Mouse (Mus musculus) embryo, embryonic 9.5 days (tissue): ENCODE data around the gene Adamts12.
A peak's percentile ranks its signal among the peaks of the same experiment; 100 is the strongest.

Experiments
- DNase-seq: peaks from one replicate; pipeline ENCODE4 v3.0.0-alpha.2; 2017; ENCODE audit errors: extremely low spot score

The Adamts12 gene

DNA sequence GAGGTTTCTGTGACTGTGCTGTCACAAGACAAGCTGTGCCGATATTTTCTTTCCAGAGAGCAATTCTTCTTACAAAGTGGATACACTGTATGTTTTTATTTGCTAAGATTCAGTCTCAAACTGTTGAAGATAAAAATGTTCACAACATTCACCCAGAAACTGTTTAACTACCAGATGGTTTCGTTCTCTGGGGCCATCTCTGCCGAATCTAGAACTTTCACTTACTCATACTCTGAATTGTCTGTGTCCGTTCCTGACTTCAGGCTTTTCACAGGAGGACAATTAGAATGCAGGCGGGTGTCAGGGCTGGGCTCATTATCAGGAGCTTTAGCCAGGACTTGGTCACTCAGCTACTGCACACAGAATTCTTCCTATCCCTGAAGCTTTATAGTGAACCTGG is 227.7 kb downstream of the Adamts12 start:
- DNase-seq, result no peak

DNA sequence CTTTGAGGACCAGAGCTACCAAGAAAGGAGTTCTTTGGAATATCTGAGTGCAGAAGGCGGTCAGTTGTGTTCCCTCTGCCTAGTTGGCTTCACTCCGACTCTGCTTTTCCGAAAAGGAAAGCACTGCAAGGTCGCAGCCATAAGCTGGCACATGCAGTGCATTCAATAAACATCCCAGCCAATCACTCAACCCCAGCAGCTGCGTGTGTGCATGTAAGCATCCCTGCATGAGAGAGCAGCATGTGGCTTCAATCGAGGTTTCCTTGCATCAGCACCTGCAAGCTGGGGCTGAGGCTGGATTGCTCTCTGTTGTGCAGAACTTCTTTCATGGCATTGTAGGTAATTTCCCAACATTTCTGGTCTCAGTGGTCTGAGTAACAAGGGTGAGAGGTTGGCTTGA is 230.4 kb downstream of the Adamts12 start:
- no peak for DNase-seq

DNA sequence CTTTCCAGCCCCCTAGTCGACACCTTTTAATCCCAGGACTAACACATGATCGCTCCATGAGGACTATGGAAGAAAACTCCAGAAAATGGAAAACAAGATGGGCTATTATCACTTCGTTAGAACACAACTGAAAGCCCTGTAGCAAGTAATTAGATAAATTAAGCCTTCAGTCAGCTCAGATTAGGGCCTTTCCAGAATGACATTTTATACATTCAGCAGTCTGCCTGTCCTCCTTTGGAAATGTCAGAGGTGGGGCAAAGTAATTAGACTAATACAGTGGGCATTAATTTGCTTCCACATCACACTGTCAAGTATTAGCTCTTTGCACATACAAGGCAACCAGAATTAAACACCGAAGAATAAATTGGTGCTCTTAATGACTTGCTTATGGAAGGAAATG is 233.4 kb downstream of the Adamts12 start:
- no peak for DNase-seq

DNA sequence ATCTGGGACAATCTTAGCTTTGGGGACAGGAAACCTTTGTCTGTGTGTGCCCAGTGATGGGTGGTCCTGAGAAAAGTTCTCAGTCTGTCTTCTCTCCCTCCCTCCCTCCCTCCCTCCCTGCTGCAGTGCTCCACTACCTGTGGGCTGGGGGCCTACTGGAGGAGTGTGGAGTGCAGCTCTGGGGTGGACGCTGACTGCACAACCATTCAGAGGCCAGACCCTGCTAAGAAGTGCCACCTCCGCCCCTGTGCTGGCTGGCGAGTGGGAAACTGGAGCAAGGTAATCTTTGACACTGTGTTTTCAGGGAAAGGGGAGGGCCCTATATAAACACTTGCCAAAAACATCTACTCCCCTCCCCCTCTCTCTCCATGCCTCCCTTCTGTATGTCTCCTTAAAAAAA is 252.5 kb downstream of the Adamts12 start:
- no peak for DNase-seq

DNA sequence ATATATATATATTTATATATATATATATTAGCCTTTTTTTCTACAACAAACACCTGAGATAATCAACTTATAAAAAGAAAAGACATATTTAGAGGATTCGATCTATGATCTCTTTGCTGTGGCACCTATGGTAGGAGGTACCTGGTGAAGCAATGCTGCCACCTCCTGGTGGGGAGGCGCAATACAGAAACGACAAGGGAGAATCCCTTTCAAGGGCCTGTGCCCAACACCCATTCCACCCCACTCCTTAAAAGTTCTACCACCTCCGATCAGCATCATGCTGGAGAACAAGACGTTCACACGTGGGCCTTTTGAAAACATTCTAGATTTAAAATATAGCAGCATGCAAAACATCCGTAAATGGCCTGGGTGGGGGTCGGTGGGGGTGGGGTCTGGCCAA is 255.9 kb downstream of the Adamts12 start:
- DNase-seq, result peak; percentile 42

DNA sequence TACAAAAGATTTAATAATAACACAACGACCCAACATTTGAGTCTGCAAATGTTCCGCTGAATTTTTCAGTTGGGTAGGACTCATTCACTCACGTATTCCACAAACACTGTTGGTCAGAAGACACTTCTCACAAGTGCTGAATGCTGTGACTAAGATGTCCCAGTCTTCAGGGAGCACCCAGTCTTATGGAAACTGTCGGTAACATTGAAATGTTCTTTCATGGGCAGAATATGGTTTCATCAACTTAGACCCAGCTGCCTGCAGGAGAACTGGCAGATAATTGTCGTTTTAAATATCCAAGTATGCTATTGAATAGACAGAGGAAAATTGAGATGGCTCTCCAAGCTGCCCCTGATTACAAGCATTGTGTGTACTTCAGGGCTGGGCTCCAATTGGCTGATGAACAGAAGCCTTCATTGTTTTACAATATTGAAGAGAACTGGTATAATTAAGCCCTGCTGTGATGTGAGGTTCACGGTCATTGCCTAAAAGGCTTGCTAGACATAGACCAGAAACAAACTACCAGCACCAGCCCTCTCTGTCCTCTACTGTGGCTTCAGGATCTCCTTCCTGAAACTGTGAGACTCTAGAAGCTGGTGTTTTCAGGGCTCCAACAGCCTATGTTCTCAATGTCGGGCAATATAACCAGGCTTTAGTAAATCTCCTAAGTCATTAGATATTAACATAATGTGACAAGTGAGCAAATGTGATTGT is 275.0 kb downstream of the Adamts12 start:
- no peak for DNase-seq

DNA sequence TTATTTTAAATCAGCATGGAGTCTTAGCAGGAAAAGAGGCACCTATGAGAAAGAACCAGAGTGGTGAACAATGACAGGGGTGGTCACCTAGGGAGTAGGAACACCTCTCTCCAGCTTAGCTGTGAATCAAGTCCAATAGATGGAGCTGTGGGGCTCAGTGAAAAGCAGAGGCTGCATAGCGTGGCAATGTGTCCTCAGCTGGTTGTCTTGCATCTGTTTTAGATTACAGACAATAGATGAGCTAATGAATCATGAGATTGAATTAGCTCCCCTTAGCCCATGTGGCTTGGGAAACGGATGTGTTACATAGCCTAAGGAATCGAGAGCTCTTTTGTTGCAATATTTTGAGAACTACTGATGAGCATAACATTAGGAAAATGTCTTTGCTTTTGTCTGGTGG is 291.3 kb downstream of the Adamts12 start:
- DNase-seq, result no peak

DNA sequence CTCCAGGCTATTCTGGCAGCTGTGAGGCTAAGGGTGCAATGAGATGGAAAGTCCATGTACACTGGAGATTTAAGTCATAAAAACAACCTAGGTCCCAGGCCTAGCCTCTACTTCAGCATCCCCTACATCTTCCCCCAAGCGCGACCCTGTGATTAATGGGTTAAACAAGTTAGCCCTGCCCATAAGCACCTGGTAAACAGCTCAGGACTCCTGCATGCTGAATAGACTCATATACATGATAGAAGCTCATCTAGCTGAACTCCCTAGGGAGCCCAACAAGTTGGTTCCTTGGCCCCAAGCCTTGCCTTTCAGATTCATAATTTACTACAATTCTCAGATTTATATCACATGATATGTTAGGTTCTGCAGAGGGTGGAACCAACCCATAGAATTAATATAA is 292.9 kb downstream of the Adamts12 start:
- DNase-seq, result no peak

DNA sequence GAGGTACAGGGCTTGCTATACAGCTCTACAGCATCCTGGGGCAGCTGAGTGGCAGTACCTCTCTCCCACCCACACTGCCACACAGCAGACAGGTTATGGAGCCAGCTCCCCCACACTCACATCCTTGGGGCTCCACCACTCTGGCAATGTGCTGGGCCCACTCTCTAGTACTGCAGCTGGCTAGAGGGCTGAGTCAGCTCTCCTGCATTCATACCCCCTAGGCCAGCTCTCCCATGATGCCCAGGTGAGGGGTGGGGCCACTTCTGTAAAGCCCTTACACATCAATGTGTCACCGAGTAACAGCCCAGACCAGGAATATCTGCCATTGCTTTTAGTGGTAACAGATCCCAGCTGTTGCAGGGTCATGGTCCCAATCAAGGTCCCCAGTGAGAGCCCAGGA is 296.3 kb downstream of the Adamts12 start:
- DNase-seq, result no peak

DNA sequence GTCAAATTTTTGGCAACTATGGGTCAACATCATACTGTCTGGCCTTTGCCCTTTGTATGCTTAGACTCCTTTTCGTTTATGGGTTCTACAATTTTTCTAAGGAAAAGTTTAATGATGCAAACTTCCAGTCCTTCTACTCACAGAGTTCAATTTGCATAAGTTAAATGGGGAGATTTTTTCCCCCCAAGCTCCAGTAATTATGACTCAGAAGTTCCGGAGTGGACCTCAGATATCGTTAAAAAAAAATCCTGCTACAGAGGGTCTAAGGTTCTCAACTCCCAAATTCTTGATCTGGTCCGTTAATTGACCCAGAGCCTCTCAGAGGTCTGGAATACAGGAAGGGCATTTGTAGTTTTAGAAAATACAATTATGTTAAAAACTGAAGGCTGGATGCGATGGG is 297.2 kb downstream of the Adamts12 start:
- DNase-seq, result no peak

DNA sequence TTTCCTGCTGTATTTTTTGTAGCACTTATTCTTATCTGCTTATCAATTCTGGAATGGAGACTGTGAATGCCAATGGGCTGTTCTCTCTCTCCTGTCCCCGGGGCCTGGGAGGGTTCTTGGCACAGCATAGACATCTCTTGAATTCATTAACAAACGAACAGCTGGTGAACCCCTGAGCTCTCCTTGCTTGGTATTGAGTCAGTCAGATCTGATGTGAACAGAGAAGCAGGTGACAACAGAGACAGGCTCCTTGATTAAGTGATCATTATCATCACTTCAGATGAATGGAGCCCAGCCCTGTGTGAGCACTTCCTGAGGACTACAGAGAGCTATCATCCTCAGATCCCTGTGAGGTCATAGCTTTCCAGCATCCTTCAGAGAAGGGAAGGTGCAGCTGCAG is 299.5 kb downstream of the Adamts12 start:
- DNase-seq, result no peak

DNA sequence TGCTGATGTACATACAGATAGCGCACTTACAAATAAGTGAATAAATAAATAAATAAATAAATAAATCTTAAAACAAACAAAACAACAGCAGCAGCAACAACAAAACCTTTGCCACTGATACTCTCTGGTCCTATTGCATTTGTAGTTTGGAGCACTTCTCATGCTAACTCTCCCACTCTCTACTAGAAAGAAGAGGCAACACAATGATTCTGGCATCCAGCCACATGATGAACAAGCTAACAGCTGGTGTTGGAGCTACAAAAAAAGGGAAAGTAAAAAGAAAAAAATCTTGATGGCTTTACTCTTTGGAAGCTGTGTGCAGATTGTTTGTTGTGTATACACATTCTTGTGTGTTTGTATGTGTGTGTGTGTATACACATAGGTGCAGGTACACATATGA is 300.2 kb downstream of the Adamts12 start:
- DNase-seq, result no peak

DNA sequence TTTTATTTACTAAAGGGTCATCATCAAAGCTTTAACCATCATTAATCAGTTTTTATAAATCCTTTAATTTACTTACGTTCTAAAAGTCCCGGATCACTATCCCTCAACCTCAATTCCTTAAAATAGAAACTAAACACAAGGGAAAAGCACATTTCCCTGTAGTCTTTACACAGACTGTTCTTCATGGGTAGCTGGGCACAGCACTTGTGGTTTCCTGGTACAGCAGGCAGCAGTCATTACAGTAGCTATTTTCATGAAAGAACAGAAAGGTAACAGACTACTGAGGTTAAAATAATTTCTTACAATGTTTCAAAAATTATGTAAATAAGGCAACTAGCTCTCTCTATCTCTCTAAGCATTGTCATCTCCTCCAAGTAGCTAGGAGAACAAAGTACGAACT is 305.0 kb downstream of the Adamts12 start:
- no peak for DNase-seq

DNA sequence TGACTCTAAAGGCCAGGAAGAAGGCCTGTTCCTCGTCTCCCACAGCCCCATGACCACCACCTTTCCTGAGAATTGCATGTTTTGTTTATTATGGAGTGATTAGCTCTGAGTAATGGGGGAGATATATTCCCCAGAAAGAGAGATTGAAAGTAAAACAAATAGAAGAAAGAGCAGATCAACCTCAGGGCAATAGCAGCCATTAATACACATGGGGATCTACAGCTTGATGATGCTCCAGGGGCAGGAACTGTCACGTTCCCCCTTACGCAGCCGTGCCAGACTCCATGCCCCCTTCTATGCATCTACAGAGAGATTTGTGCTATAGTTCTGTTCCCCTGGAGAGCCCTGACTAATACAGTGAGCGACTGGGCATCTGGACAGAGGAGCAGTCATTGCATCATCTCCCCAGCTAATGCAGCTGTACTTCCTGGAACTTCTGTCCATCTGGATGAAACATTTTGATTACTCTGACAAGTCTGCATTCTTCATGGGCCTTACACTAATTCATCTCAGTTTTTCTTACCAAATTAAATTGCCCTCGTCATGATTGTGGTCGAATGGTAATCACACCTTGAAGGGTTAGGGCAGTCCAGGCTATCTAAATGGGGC is 306.0 kb downstream of the Adamts12 start:
- no peak for DNase-seq

DNA sequence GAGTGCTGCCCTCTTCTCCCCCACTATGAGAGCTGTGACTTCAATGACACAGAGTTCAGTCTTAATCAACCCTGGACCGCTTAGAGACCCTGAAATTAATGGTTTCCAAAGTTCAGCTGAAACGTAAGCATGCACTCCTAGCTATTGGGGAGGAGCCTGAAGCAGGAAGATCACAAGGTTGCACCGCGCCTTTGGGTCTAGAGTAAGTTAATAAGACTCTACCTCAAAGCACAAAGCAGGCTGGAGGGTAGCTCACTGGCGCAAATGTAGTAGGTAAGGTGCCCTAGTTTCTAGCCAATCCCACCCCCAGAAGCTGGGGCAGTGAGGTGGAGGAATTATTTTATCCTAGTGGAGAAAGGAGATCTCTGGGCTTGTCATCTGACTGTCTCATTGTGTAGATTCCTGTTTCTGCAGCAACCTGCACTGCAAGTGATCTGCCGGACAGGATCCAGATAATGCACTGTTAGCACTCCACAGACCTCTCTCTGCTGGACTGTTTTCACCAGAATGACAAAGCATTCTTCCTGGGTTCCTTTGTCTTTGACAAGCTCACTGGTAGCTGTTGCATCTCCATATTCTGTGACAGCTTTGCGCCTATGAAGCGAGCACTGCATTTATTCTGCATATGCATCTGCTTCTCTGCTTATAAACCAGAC is 315.0 kb downstream of the Adamts12 start:
- no peak for DNase-seq

DNA sequence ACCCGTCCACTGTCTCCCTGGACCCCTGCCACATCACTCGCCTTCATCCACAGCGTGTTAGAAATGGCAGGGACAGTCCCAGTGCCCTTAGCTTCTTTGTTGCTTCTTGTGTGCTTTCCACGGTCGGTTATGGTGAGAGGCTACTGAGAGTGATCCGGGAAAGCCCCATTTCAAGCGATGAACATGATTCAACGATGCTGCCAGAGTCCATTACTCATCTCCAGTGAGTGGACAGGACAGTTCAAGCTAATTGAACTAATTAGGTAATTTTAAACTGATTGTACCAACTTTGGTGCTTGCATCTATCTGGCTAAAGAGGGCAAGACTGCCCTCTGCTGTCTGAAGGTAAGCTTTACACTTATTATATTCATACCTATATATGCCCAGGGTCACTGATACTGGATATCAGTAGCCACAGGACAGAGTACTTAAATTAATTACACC is 315.5 kb downstream of the Adamts12 start:
- DNase-seq, result peak; percentile 30

DNA sequence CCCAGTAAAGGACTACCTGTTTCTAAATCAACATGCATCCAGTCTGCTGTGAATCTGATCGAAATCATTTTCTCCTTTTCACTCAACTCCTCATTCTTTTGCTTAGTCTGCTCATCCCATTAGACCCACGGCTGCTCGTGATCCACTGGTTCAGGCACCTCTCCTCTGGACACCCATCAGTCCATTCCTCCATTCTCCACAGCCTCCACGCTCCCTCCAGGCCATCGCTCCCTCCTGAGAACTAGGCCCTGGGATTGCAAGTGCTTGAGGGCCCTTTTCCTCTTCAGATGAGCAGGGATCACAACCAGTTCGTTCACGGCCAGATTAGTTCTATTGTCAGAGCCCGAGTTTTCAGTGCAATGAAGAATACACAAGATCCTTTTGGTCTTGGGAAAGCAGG is 316.0 kb downstream of the Adamts12 start:
- DNase-seq, result no peak

DNA sequence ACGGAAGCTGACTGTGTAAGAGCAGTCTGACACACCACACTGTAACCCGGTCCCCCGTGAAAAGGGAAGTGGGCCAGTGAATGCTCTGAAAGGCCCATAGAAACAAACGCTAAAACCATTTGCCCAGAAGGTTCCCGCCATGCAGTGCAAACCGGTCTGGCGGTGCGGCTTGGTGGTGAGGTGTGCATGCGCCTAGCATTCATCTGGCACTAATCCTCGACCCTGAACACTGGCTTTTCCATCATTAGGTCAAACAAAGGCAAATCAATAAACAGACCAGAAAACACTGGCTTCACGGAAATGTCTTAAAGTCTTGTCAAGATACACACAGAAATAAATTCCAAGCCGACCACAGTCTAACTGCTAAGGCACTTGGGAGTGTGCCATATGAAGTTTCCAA is 318.0 kb downstream of the Adamts12 start:
- DNase-seq, result no peak

DNA sequence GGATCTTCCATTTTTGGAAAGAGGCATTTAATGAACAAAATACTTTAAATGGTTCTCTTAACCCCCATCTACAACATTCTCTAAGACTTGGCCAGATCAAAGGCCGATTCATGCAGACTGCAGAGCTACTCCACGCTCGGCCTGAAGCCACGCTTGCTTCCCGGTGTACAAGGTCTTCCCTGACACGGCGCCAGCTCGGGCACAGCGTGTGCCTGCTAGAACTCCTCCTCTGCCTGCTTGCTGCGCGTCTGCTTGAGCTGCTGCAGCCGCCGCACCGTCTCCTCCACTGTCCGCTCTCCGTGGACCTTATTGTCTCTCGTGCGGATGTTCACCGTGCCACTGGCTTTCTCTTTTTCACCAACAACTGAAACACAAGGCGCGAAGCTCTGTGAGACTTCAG is 319.2 kb downstream of the Adamts12 start:
- no peak for DNase-seq

DNA sequence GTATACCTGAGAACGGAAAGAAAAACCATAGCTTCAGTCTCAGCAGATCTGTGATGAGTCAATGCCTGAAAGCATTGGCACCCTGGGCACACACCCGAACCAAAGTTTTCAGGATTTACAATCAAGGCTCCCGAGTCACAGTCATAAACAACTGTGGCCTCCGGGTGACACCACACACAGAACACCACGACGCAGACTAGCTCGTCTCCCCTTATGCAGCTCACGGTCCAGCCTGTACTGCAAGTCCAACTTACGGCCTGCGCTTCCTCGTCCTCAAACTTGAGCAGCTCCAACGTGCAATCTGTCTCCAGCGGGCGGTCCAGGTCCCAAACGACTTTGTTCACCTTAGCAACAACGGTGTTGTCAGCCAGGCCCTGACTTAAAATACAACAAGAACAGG is 328.3 kb downstream of the Adamts12 start:
- no peak for DNase-seq

DNA sequence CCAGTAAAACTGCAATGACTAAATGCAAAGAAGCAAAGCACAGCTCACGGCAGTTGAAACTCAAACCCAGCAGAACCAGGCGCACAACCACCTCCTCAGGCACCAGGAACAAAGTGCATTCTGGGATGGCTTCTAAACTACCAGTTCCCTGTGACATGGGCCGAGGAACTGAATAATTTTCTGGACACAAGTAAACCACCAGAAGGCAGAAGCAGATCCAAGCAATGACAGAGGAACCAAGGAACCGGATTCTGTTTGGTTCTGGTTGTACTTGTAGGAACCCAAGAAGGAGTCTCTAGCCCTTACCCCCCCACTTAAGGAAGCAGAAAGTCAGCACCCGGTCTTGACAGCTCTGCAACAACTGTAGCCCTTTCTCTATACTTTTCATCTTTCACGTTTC is 331.8 kb downstream of the Adamts12 start:
- DNase-seq, result no peak
